Mouse (Mus musculus) hindbrain, embryonic 11.5 days (tissue): ENCODE results near the gene Zfp217. TPM values are rescaled to one million over a fixed set of nuclear protein-coding genes. Genes with fewer than 3 reads are reported as not detected.

Source experiments
- ATAC-seq: fragments of 200-750 bp; cut with Nextera tagmentation; 2 replicates; pipeline ENCODE4 v1.8.0; 2017; ENCODE audit warnings: mild to moderate bottlenecking, moderate TSS enrichment, moderate library complexity; ENCODE audit not compliant: low FRiP score
- DNase-seq: peaks from one replicate; pipeline ENCODE4 v3.0.0-alpha.2; 2015; ENCODE audit warnings: low spot score
- H3K27ac ChIP-seq: fragments of 300-500 bp; sonication (generic); 2 replicates; pipeline ENCODE4 v1.5.1; 2014; ENCODE audit warnings: mild to moderate bottlenecking, low read depth, low read length
- H3K27me3 ChIP-seq: fragments of 300-500 bp; sonication (generic); 2 replicates; pipeline ENCODE4 v1.6.1; 2014; ENCODE audit warnings: mild to moderate bottlenecking, low read length, moderate library complexity, mixed read lengths; ENCODE audit not compliant: control insufficient read depth, insufficient read depth
- H3K36me3 ChIP-seq: fragments of 300-500 bp; sonication (generic); 2 replicates; pipeline ENCODE4 v1.6.1; 2014; ENCODE audit warnings: mild to moderate bottlenecking, low read length, moderate library complexity, mixed read lengths; ENCODE audit not compliant: control insufficient read depth, insufficient read depth
- H3K4me1 ChIP-seq: fragments of 300-500 bp; sonication (generic); replicated peaks from 2 replicates; pipeline ENCODE4 v1.6.1; 2014; ENCODE audit warnings: low read length, mixed read lengths; ENCODE audit not compliant: control insufficient read depth, insufficient read depth
- H3K4me2 ChIP-seq: fragments of 300-500 bp; sonication (generic); replicated peaks from 2 replicates; pipeline ENCODE4 v1.6.1; 2014; ENCODE audit warnings: mild to moderate bottlenecking, low read depth, low read length
- H3K4me3 ChIP-seq: fragments of 300-500 bp; sonication (generic); 2 replicates; pipeline ENCODE4 v1.5.1; 2014; ENCODE audit warnings: low read depth, low read length
- H3K9ac ChIP-seq: fragments of 300-500 bp; sonication (generic); 2 replicates; pipeline ENCODE4 v1.6.1; 2014; ENCODE audit warnings: low read depth, low read length
- H3K9me3 ChIP-seq: fragments of 300-500 bp; sonication (generic); 2 replicates; pipeline ENCODE4 v1.6.1; 2016; ENCODE audit warnings: low read length; ENCODE audit not compliant: control insufficient read depth
- WGBS: fragments of 180-500 bp; shearing (Covaris S2); extraction: QIAGEN DNeasy Blood & Tissue Kit; methylation state at CpG from one replicate; pipeline ENCODE4 v1.1.7; 2014; 5-methylcytosine and 5-hydroxymethylcytosine counted together
- polyA plus RNA-seq: library from polyadenylated mRNA; unstranded; fragments of >200 nt; fragmentation: Nextera tagmentation; extraction: Ambion mirVana; gene quantifications from 2 replicates; pipeline ENCODE4 v1.2.1, GENCODE M21; 2014

Gene Zfp217
- polyA plus RNA-seq, 1 experiment from 2014 or later: 4.8 TPM

- WGBS: under 1% methylated on average over 28 of the region's 28 CpGs
- H3K9me3 ChIP-seq: no peaks in the 10 kb centered on the region
- ATAC-seq: no peak
- no peaks in the 10 kb centered on the region; the same call in 1 of the 2 replicates for H3K4me1 ChIP-seq
- peak overlapping the region; percentile 34 for H3K4me3 ChIP-seq
- peak overlapping the region; percentile 62 for H3K4me2 ChIP-seq
- no peaks in the 10 kb centered on the region for H3K36me3 ChIP-seq
- H3K9ac ChIP-seq: peak overlapping the region; percentile 61
- no peaks in the 10 kb centered on the region for H3K27me3 ChIP-seq
- peak; percentile 74 for DNase-seq
- H3K27ac ChIP-seq: peak overlapping the region; percentile 37; the same call in 1 of the 2 replicates
Measured at GRCm38 (mm10) chr2:170133093-170133731, 14.7 kb downstream of the Zfp217 start.

- Histone ChIP-seq H3K4me1 (no peaks in the 10 kb centered on the region; the same call in 1 of the 2 replicates), H3K9ac (peak overlapping the region; percentile 61), H3K4me2 (peak overlapping the region; percentile 62), H3K27ac (peak overlapping the region; percentile 37; the same call in 1 of the 2 replicates), H3K27me3 (no peaks in the 10 kb centered on the region), H3K36me3 (no peaks in the 10 kb centered on the region), H3K4me3 (peak overlapping the region; percentile 34; the same call in 1 of the 2 replicates), H3K9me3 (no peaks in the 10 kb centered on the region)
- DNase-seq (no peak), ATAC-seq (no peak)
- 0% methylated on average over 3 of the region's 3 CpGs for WGBS
Measured at GRCm38 (mm10) chr2:170132716-170133092, 15.2 kb downstream of the Zfp217 start.

- DNase-seq (peak; percentile 64), ATAC-seq (no peak)
- Histone ChIP-seq H3K27ac (peak overlapping the region; percentile 7; the same call in 1 of the 2 replicates), H3K9ac (peak overlapping the region; percentile 33; the same call in 1 of the 2 replicates), H3K4me3 (peak overlapping the region; percentile 87), H3K36me3 (no peaks in the 10 kb centered on the region), H3K4me1 (no peaks in the 10 kb centered on the region; the same call in none of the 2 replicates), H3K4me2 (peak overlapping the region; percentile 79), H3K27me3 (no peaks in the 10 kb centered on the region), H3K9me3 (no peaks in the 10 kb centered on the region)
- 6% methylated on average over 10 of the region's 10 CpGs for WGBS
Measured at GRCm38 (mm10) chr2:170131981-170132460, 15.9 kb downstream of the Zfp217 start.

- H3K4me2 ChIP-seq: peak overlapping the region; percentile 79
- no peaks in the 10 kb centered on the region for H3K36me3 ChIP-seq
- H3K9me3 ChIP-seq: no peaks in the 10 kb centered on the region
- no peaks in the 10 kb centered on the region for H3K27me3 ChIP-seq
- H3K9ac ChIP-seq: peak overlapping the region; percentile 93
- no peaks in the 10 kb centered on the region; the same call in none of the 2 replicates for H3K4me1 ChIP-seq
- peak overlapping the region; percentile 77 for H3K27ac ChIP-seq
- H3K4me3 ChIP-seq: peak overlapping the region; percentile 87
- peak; percentile 94 for ATAC-seq
- under 1% methylated on average over 29 of the region's 122 CpGs for WGBS
- DNase-seq: peak; percentile 93
Measured at GRCm38 (mm10) chr2:170130780-170131645, 16.9 kb downstream of the Zfp217 start.

GRCm38 (mm10) chr2:170129923-170130779, 17.8 kb downstream of the Zfp217 start:
- peak overlapping the region; percentile 79 for H3K4me2 ChIP-seq
- under 1% methylated on average over 39 of the region's 48 CpGs for WGBS
- H3K4me3 ChIP-seq: peak overlapping the region; percentile 87
- H3K27ac ChIP-seq: peak overlapping the region; percentile 77
- DNase-seq (peak; percentile 66), ATAC-seq (peak; percentile 57)
- no peaks in the 10 kb centered on the region for H3K36me3 ChIP-seq
- H3K27me3 ChIP-seq: no peaks in the 10 kb centered on the region
- H3K9ac ChIP-seq: peak overlapping the region; percentile 93
- H3K9me3 ChIP-seq: no peaks in the 10 kb centered on the region
- no peaks in the 10 kb centered on the region; the same call in none of the 2 replicates for H3K4me1 ChIP-seq

GRCm38 (mm10) chr2:170129248-170129922, 18.5 kb downstream of the Zfp217 start:
- H3K9me3 ChIP-seq: no peaks in the 10 kb centered on the region
- H3K27ac ChIP-seq: no peak overlapping the region
- H3K4me3 ChIP-seq: peak overlapping the region; percentile 87
- WGBS: 26% methylated on average over 5 of the region's 5 CpGs
- ATAC-seq: no peak
- peak overlapping the region; percentile 93; the same call in 1 of the 2 replicates for H3K9ac ChIP-seq
- no peak for DNase-seq
- H3K27me3 ChIP-seq: no peaks in the 10 kb centered on the region
- H3K4me2 ChIP-seq: peak overlapping the region; percentile 79
- H3K36me3 ChIP-seq: no peaks in the 10 kb centered on the region
- peaks cover 2% of the 10 kb centered on the region for H3K4me1 ChIP-seq

- 29% methylated on average over 7 of the region's 7 CpGs for WGBS
- H3K36me3 ChIP-seq: no peaks in the 10 kb centered on the region
- no peak for DNase-seq
- no peaks in the 10 kb centered on the region for H3K9me3 ChIP-seq
- H3K4me2 ChIP-seq: 0 out of 2 replicates have a peak overlapping the region, but pooled peaks have one; percentile 18
- H3K4me1 ChIP-seq: peaks cover 2% of the 10 kb centered on the region
- ATAC-seq: no peak
- H3K9ac ChIP-seq: no peak overlapping the region
- no peak overlapping the region for H3K27ac ChIP-seq
- no peak overlapping the region for H3K4me3 ChIP-seq
- no peaks in the 10 kb centered on the region for H3K27me3 ChIP-seq
Measured at GRCm38 (mm10) chr2:170128461-170129247, 19.2 kb downstream of the Zfp217 start.
